8 mouse cellular contexts compared by ENCODE assay signal in the genomic region with DNA sequence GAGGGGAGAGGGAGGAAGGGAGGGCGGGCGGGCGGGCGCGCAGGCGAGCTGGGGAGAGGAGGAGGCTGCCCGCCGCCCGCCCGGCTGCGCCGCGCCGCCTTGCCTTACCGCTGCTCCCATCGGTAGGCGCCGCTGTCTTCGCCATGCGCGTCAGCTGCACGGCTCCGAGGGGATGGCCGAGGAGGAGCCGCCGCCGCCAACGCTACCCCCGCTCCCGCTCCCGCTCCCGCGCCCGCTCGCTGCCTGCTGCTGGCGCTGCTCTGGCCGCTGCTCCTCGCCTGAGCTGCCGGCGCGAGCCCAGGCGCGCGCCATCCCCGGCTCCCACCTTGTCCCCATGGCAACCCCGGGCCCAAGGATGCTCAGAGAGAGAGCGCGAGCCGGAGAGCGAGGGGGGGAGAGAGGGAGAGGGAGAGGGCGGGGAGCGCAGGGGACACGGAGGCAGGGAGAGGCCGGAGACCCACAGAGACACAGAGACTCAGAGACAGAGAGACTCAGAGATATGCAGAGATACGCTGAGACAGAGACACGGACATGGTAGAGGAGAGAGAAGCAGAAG. TPM values are rescaled to one million over a fixed set of nuclear protein-coding genes. Genes with fewer than 3 reads are reported as not detected.
DNase-seq lines count a peak whose midpoint lies in the region; ATAC-seq and TF ChIP-seq lines count a peak whose summit lies in the region.

Gene Pou2f2 (minus strand): TSS at position 121 of the 556 bp plus-strand sequence.

- H3K4me3 ChIP-seq in embryonic facial prominence, embryonic 11.5 days (ENCODE audit: low read depth, low read length): peak within 1 kb of the TSS; percentile 51
- H3K4me3 ChIP-seq in kidney, embryonic 14.5 days (ENCODE audit: low read length): peak within 1 kb of the TSS; percentile 52
- peak within 1 kb of the TSS; percentile 58 for H3K4me3 ChIP-seq in limb, embryonic 13.5 days
- peak within 1 kb of the TSS; percentile 72 for H3K4me3 ChIP-seq in midbrain, embryonic 13.5 days (replicated peaks)
- peak within 1 kb of the TSS; percentile 49; the same call in 1 of the 2 replicates for H3K4me3 ChIP-seq in spleen, adult 2 months (ENCODE audit: extremely low read depth, insufficient read depth, insufficient read length)

- TF ChIP-seq POLR2A in spleen, adult 2 months (IDR thresholded peaks at IDR 0.05; ENCODE audit: low read depth, low read length): no peak

- under 1% methylated on average over 30 of the region's 56 CpGs for WGBS in embryonic facial prominence, embryonic 11.5 days
- under 1% methylated on average over 36 of the region's 56 CpGs for WGBS in kidney, embryonic 14.5 days
- 1% methylated on average over 38 of the region's 56 CpGs for WGBS in limb, embryonic 13.5 days
- under 1% methylated on average over 43 of the region's 56 CpGs for WGBS in midbrain, embryonic 13.5 days
- WGBS in spleen, adult 2 months: 1% methylated on average over 52 of the region's 56 CpGs

- DNase-seq in spleen, adult 18-20 months: peak; percentile 63 to 70
- DNase-seq in spleen, adult 12 weeks (ENCODE audit: low spot score): no peak
- DNase-seq in embryonic facial prominence, embryonic 11.5 days (ENCODE audit: low spot score): peak; percentile 91
- DNase-seq in heart, adult 8-10 months (ENCODE audit: low spot score): peak; percentile 32
- DNase-seq in spleen, adult 2 months (ENCODE audit: low read depth in 1 of 2, low spot score in 2 of 2): peak in 1 of 2 experiments; percentile 71

- peak within 1 kb of the TSS; percentile 31 for H3K27ac ChIP-seq in embryonic facial prominence, embryonic 11.5 days (replicated peaks; ENCODE audit: low read depth, low read length)
- H3K27ac ChIP-seq in kidney, embryonic 14.5 days (ENCODE audit: low read depth, low read length): no peak within 1 kb of the TSS
- H3K27ac ChIP-seq in limb, embryonic 13.5 days: no peak within 1 kb of the TSS
- peak within 1 kb of the TSS; percentile 99 for H3K27ac ChIP-seq in midbrain, embryonic 13.5 days
- no peak within 1 kb of the TSS for H3K27ac ChIP-seq in spleen, adult 2 months (ENCODE audit: insufficient read depth, low read length)

- no peaks in the 10 kb centered on the region for H3K36me3 ChIP-seq in embryonic facial prominence, embryonic 11.5 days (replicated peaks; ENCODE audit: control insufficient read depth, insufficient read depth, low read depth, low read length)
- no peaks in the 10 kb centered on the region for H3K36me3 ChIP-seq in kidney, embryonic 14.5 days (ENCODE audit: control insufficient read depth, insufficient read depth, low read length)
- H3K36me3 ChIP-seq in limb, embryonic 13.5 days: no peaks in the 10 kb centered on the region
- no peaks in the 10 kb centered on the region for H3K36me3 ChIP-seq in midbrain, embryonic 13.5 days
- H3K36me3 ChIP-seq in spleen, adult 2 months (ENCODE audit: control insufficient read depth, insufficient read depth, low read length): no peaks in the 10 kb centered on the region

- H3K9ac ChIP-seq in embryonic facial prominence, embryonic 11.5 days (replicated peaks; ENCODE audit: low read length): peak within 1 kb of the TSS; percentile 43
- peak within 1 kb of the TSS; percentile 9; the same call in 1 of the 2 replicates for H3K9ac ChIP-seq in kidney, embryonic 14.5 days (ENCODE audit: low read depth, low read length)
- peak within 1 kb of the TSS; percentile 65 for H3K9ac ChIP-seq in limb, embryonic 13.5 days
- peak within 1 kb of the TSS; percentile 97 for H3K9ac ChIP-seq in midbrain, embryonic 13.5 days (replicated peaks)

- no peak for TF ChIP-seq CTCF in spleen, adult 2 months (IDR thresholded peaks at IDR 0.05; ENCODE audit: extremely low read depth, insufficient read depth, insufficient read length, insufficient replicate concordance)

- peak within 1 kb of the TSS; percentile 92 for H3K4me2 ChIP-seq in embryonic facial prominence, embryonic 11.5 days (ENCODE audit: low read depth, low read length)
- peak within 1 kb of the TSS; percentile 87 for H3K4me2 ChIP-seq in kidney, embryonic 14.5 days (replicated peaks; ENCODE audit: low read depth, low read length)
- peak within 1 kb of the TSS; percentile 85 for H3K4me2 ChIP-seq in limb, embryonic 13.5 days (replicated peaks)
- peak within 1 kb of the TSS; percentile 83 for H3K4me2 ChIP-seq in midbrain, embryonic 13.5 days (replicated peaks)

- H3K9me3 ChIP-seq in embryonic facial prominence, embryonic 11.5 days (replicated peaks; ENCODE audit: control insufficient read depth, low read length): no peaks in the 10 kb centered on the region
- no peaks in the 10 kb centered on the region for H3K9me3 ChIP-seq in kidney, embryonic 14.5 days (ENCODE audit: control insufficient read depth, low read length)
- H3K9me3 ChIP-seq in limb, embryonic 13.5 days: no peaks in the 10 kb centered on the region
- H3K9me3 ChIP-seq in midbrain, embryonic 13.5 days: no peaks in the 10 kb centered on the region

- peaks cover 4% of the 10 kb centered on the region for H3K4me1 ChIP-seq in embryonic facial prominence, embryonic 11.5 days (ENCODE audit: control insufficient read depth, insufficient read depth, low read length)
- H3K4me1 ChIP-seq in kidney, embryonic 14.5 days (ENCODE audit: control insufficient read depth, insufficient read depth, low read length): 0 out of 2 replicates have a peak, but pooled peaks cover 3% of the 10 kb centered on the region
- peaks cover 31% of the 10 kb centered on the region for H3K4me1 ChIP-seq in limb, embryonic 13.5 days
- H3K4me1 ChIP-seq in midbrain, embryonic 13.5 days (replicated peaks): peaks cover 61% of the 10 kb centered on the region
- H3K4me1 ChIP-seq in spleen, adult 2 months (ENCODE audit: control insufficient read depth, insufficient read depth, insufficient read length): peaks cover 24% of the 10 kb centered on the region

- ATAC-seq in embryonic facial prominence, embryonic 11.5 days (replicated peaks; ENCODE audit: insufficient number of reproducible peaks, low FRiP score, low TSS enrichment, low read depth): peak; percentile 95
- ATAC-seq in kidney, embryonic 14.5 days (ENCODE audit: low FRiP score, low TSS enrichment): peak; percentile 88
- peak; percentile 91 for ATAC-seq in limb, embryonic 13.5 days (ENCODE audit: low FRiP score, low read depth)
- peak; percentile 94 for ATAC-seq in midbrain, embryonic 13.5 days

- H3K27me3 ChIP-seq in embryonic facial prominence, embryonic 11.5 days (ENCODE audit: control insufficient read depth, insufficient read depth, low read length): peaks cover 52% of the 10 kb centered on the region
- H3K27me3 ChIP-seq in kidney, embryonic 14.5 days (ENCODE audit: control insufficient read depth, insufficient read depth, low read length): peaks cover 72% of the 10 kb centered on the region
- H3K27me3 ChIP-seq in limb, embryonic 13.5 days: peaks cover 96% of the 10 kb centered on the region
- peaks cover 46% of the 10 kb centered on the region for H3K27me3 ChIP-seq in midbrain, embryonic 13.5 days
- peaks cover 19% of the 10 kb centered on the region for H3K27me3 ChIP-seq in spleen, adult 2 months (ENCODE audit: control insufficient read depth, insufficient read depth, low read length)

RNA-seq across cellular contexts. Expression of gene Pou2f2, which starts in this region (rescaled TPM):
- 4.2 and 9.8 TPM in 2 replicates for polyA plus RNA-seq in embryonic facial prominence, embryonic 11.5 days (2014; fragmentation: Nextera tagmentation; extraction: Ambion mirVana)
- total RNA-seq in heart, adult 8-10 months (2022): under 1 TPM; 0.49 to 0.72 (median 0.55) TPM
- polyA plus RNA-seq in kidney, embryonic 14.5 days (2014; fragmentation: Nextera tagmentation; extraction: Ambion mirVana): 0.39 and 0.90 TPM in 2 replicates
- polyA plus RNA-seq in limb, embryonic 13.5 days (2015; fragmentation: Nextera tagmentation; extraction: Ambion mirVana): 2.0 and 2.2 TPM in 2 replicates
- polyA plus RNA-seq in midbrain, embryonic 13.5 days (2015; fragmentation: Nextera tagmentation; extraction: Ambion mirVana): 56.2 and 62.0 TPM in 2 replicates
- 61.7 and 83.3 TPM in 2 replicates for polyA plus RNA-seq in spleen, adult 2 months (2012; rRNA removed)

Comparison
In these comparisons a context has a peak if more than half of its experiments do, and no peak if none do; other contexts are left out.
1. Peak in DNase-seq in heart, adult 8-10 months; RNA of the gene not detected or under 1 TPM.
2. Peak in ATAC-seq, H3K4me3 ChIP-seq, H3K9ac ChIP-seq and H3K4me2 ChIP-seq in kidney, embryonic 14.5 days; RNA of the gene not detected or under 1 TPM.
3. H3K27ac ChIP-seq: peak in embryonic facial prominence, embryonic 11.5 days (single experiment) and midbrain, embryonic 13.5 days (single experiment); none in kidney, embryonic 14.5 days (single experiment), limb, embryonic 13.5 days (single experiment) and spleen, adult 2 months (single experiment).
4. H3K9ac ChIP-seq: peak in every context shown above with its lines; median percentile 97 in midbrain, embryonic 13.5 days; 65 in limb, embryonic 13.5 days; 43 in embryonic facial prominence, embryonic 11.5 days; 9 in kidney, embryonic 14.5 days.
5. Peak in every context shown above with its lines, with median percentiles within 50 percentile points of each other: ATAC-seq, H3K4me2 ChIP-seq and H3K4me3 ChIP-seq.